Mouse (Mus musculus) retina, postnatal 1 day (tissue): Measurements from ENCODE around the gene Otulinl.

Source experiments
- DNase-seq: peaks from one replicate; pipeline ENCODE4 v3.0.0-alpha.2; 2012

Otulinl gene

DNA sequence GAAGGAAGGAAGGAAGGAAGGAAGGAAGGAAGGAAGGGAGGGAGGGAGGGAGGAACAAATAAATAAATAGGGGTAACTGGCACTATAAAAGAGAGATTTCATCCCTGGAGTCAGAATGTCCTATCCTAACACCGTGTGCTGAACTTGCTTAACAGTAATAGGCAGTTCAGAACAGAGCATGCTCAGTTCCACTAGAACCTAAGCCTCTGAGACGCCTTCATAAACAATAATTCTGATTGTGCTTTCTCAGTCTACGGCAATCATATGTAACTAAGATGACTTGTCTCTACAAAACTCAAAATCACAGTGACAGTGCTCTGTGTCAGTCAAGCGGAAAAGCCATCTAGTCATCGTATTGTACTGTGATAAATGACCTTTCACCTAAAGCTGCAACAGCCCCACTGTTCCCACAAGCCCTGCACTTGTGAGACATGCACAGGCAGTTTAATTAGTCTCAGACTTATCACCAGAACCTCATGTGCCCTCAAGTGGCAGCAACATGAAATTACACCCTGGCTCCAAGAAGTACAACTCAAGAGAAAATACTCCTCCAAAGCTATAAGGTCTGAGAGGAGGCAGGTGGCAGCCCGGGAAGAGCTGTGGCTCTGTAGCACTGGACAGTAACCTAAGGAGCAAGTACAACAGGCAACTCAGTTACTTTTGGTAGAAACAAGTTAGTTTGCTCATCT is 68.7 kb downstream of the Otulinl start:
- DNase-seq, result peak; percentile 88

DNA sequence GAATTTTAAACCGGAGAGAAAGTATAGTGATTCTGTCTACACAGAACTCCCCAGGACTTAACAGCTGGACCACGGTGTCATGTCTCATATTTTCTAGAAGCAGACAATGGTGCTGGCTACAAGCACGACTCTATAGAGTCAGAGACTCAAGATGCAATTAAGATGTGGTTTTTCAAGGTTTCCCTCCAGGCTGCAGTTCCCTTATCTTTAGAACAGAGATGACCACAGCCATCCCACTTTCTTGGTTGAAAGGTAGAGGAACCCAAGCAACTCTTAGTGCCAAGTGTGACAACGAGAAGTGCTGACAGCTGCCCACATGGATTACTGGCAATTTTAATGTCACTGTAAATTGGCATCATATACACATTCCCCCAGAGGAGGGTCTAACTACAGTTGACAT is 71.8 kb downstream of the Otulinl start:
- DNase-seq, result no peak

DNA sequence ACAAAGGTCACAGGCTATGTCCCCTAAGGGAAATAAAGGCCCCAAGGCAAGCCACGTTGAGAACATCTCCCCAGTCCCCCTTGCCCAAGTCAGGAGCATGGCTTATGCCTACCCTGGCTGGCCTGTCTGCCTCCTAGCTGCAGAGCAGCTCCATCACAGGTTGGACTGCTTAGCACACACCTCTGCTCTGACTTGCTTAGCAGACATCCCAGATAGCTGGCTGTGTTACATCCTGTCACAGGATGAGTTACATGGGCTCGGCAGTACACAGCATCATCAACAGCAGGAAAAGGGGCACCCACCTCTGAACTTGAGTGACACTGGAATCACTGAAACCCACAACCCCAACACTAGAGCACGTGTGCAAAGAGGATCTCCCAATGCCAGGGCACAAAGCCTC is 76.1 kb downstream of the Otulinl start:
- DNase-seq, result no peak
